Mouse (Mus musculus): ENCODE data around the gene D430019H16Rik. TPM values are rescaled to one million over a fixed set of nuclear protein-coding genes. Genes with fewer than 3 reads are reported as not detected.

Gene D430019H16Rik
- total RNA-seq, 1 experiment: 0.40 TPM

GRCm38 (mm10) chr12:105483503-105483902, 29.8 kb downstream of the D430019H16Rik start:
- TF ChIP-seq ZC3H11A (IDR thresholded peaks at IDR 0.05; ENCODE audit: borderline replicate concordance, low read depth, low read length) (peak; percentile 19; the same call in 1 of the 2 replicates), CHD2 (IDR thresholded peaks at IDR 0.05; ENCODE audit: low read depth, low read length) (no peak), MAFK (IDR thresholded peaks at IDR 0.05; ENCODE audit: insufficient read depth, low read depth, low read length) (no peak), HCFC1 (IDR thresholded peaks at IDR 0.05; ENCODE audit: borderline replicate concordance, insufficient read depth, low read length) (no peak), ZNF384 (IDR thresholded peaks at IDR 0.05; ENCODE audit: low read depth, low read length) (no peak)
- Histone ChIP-seq H3K36me3 (ENCODE audit: control insufficient read depth, insufficient read depth, low read length, poor library complexity, severe bottlenecking) (no peaks in the 10 kb centered on the region), H3K4me3 (ENCODE audit: insufficient read depth in 1 of 2, low read depth in 1 of 2, low read length in 2 of 2, poor library complexity in 1 of 2, severe bottlenecking in 1 of 2) (no peak overlapping the region), H3K9ac (ENCODE audit: insufficient read depth, low read depth, low read length, poor library complexity, severe bottlenecking) (no peak overlapping the region), H3K4me1 (ENCODE audit: control insufficient read depth in 2 of 2, insufficient read depth in 2 of 2, low read length in 2 of 2, poor library complexity in 1 of 2) (no peaks in the 10 kb centered on the region), H3K27ac (ENCODE audit: insufficient read depth, low read depth, low read length, poor library complexity, severe bottlenecking) (no peak overlapping the region), H3K9me3 (ENCODE audit: control insufficient read depth, insufficient read depth, low read depth, low read length) (no peaks in the 10 kb centered on the region)
- in situ Hi-C loops (cut with MboI; ENCODE audit: low sequenced_read_pairs in 2 of 2, unreplicated experiment in 2 of 2): no loop called here
- no peak for DNase-seq (ENCODE audit: low read depth, low spot score)

DNA sequence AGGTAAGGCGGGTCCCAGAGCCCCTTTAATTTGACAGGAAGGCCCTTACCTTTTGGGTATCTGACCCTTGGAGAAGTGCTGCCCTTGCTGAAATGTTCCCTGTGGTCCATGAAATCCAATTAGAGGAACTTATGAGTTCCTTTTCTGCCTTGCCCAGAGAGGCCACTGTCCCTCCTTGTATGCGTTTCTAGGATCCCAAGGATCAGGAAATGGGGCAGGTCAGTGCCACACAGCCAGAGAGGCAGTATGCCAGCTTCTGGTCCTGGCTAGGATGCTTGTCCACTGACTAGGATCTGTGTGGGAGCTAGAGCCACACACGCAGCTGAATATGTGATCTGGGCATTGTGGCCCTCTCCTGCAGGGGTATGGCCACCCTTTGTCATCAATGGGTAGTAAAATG, 36.6 kb downstream of the D430019H16Rik start:
- Histone ChIP-seq H3K9ac (ENCODE audit: insufficient read depth, low read depth, low read length, poor library complexity, severe bottlenecking) (no peak overlapping the region), H3K4me1 (ENCODE audit: control insufficient read depth in 2 of 2, insufficient read depth in 2 of 2, low read length in 2 of 2, poor library complexity in 1 of 2) (no peaks in the 10 kb centered on the region), H3K9me3 (ENCODE audit: control insufficient read depth, insufficient read depth, low read depth, low read length) (no peaks in the 10 kb centered on the region), H3K4me3 (ENCODE audit: insufficient read depth in 1 of 2, low read depth in 1 of 2, low read length in 2 of 2, poor library complexity in 1 of 2, severe bottlenecking in 1 of 2) (no peak overlapping the region), H3K36me3 (ENCODE audit: control insufficient read depth, insufficient read depth, low read length, poor library complexity, severe bottlenecking) (no peaks in the 10 kb centered on the region), H3K27ac (ENCODE audit: insufficient read depth, low read depth, low read length, poor library complexity, severe bottlenecking) (no peak overlapping the region)
- in situ Hi-C loops (cut with MboI; ENCODE audit: low sequenced_read_pairs in 2 of 2, unreplicated experiment in 2 of 2): loop anchor here in 1 of 2 experiments (10.0 kb wide), 1 partner anchor 125 kb away; no protein-coding TSS in a partner anchor
- TF ChIP-seq MAFK (IDR thresholded peaks at IDR 0.05; ENCODE audit: insufficient read depth, low read depth, low read length) (no peak), ZNF384 (IDR thresholded peaks at IDR 0.05; ENCODE audit: low read depth, low read length) (no peak), CHD2 (IDR thresholded peaks at IDR 0.05; ENCODE audit: low read depth, low read length) (no peak), HCFC1 (IDR thresholded peaks at IDR 0.05; ENCODE audit: borderline replicate concordance, insufficient read depth, low read length) (no peak), ZC3H11A (IDR thresholded peaks at IDR 0.05; ENCODE audit: borderline replicate concordance, low read depth, low read length) (no peak)
- DNase-seq (ENCODE audit: low read depth, low spot score): no peak

DNA sequence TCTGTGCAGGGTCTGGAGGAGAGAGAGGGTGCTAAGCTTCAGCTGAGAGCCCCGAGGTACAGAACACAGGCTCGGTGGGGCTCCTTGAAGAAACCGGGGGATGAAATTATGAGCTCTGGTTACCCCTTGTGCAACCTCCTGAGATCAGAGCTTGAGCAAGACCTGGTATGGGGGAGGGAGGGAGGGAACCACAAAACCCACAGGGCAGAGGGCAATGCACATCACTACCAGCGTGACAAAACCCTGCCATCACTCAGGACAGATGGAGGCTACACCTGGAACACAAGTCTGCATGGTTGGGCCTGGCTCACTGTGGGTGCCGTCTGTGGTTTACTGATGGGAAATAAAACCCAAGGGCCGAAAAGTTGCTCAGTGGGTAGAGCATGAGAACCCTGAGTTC, 37.1 kb downstream of the D430019H16Rik start:
- no peak overlapping the region for H3K4me3 ChIP-seq (ENCODE audit: insufficient read depth in 1 of 2, low read depth in 1 of 2, low read length in 2 of 2, poor library complexity in 1 of 2, severe bottlenecking in 1 of 2)
- in situ Hi-C loops (cut with MboI; ENCODE audit: low sequenced_read_pairs in 2 of 2, unreplicated experiment in 2 of 2): loop anchor here in 1 of 2 experiments (10.0 kb wide), 1 partner anchor 124 kb away; no protein-coding TSS in a partner anchor
- no peaks in the 10 kb centered on the region for H3K4me1 ChIP-seq (ENCODE audit: control insufficient read depth in 2 of 2, insufficient read depth in 2 of 2, low read length in 2 of 2, poor library complexity in 1 of 2)
- no peak overlapping the region for H3K27ac ChIP-seq (ENCODE audit: insufficient read depth, low read depth, low read length, poor library complexity, severe bottlenecking)
- TF ChIP-seq ZC3H11A (IDR thresholded peaks at IDR 0.05; ENCODE audit: borderline replicate concordance, low read depth, low read length): no peak
- TF ChIP-seq CHD2 (IDR thresholded peaks at IDR 0.05; ENCODE audit: low read depth, low read length): no peak
- no peak for TF ChIP-seq MAFK (IDR thresholded peaks at IDR 0.05; ENCODE audit: insufficient read depth, low read depth, low read length)
- no peak for TF ChIP-seq ZNF384 (IDR thresholded peaks at IDR 0.05; ENCODE audit: low read depth, low read length)
- TF ChIP-seq HCFC1 (IDR thresholded peaks at IDR 0.05; ENCODE audit: borderline replicate concordance, insufficient read depth, low read length): no peak
- H3K9me3 ChIP-seq (ENCODE audit: control insufficient read depth, insufficient read depth, low read depth, low read length): no peaks in the 10 kb centered on the region
- no peaks in the 10 kb centered on the region for H3K36me3 ChIP-seq (ENCODE audit: control insufficient read depth, insufficient read depth, low read length, poor library complexity, severe bottlenecking)
- no peak for DNase-seq (ENCODE audit: low read depth, low spot score)
- H3K9ac ChIP-seq (ENCODE audit: insufficient read depth, low read depth, low read length, poor library complexity, severe bottlenecking): no peak overlapping the region

- no peaks in the 10 kb centered on the region for H3K4me1 ChIP-seq (ENCODE audit: control insufficient read depth in 2 of 2, insufficient read depth in 2 of 2, low read length in 2 of 2, poor library complexity in 1 of 2)
- no peaks in the 10 kb centered on the region for H3K36me3 ChIP-seq (ENCODE audit: control insufficient read depth, insufficient read depth, low read length, poor library complexity, severe bottlenecking)
- H3K9me3 ChIP-seq (ENCODE audit: control insufficient read depth, insufficient read depth, low read depth, low read length): no peaks in the 10 kb centered on the region
- H3K4me3 ChIP-seq (ENCODE audit: insufficient read depth in 1 of 2, low read depth in 1 of 2, low read length in 2 of 2, poor library complexity in 1 of 2, severe bottlenecking in 1 of 2): no peak overlapping the region
- in situ Hi-C loops (cut with MboI; ENCODE audit: low sequenced_read_pairs in 2 of 2, unreplicated experiment in 2 of 2): loop anchor here in 1 of 2 experiments (10.0 kb wide), 1 partner anchor 120 kb away; no protein-coding TSS in a partner anchor
- no peak overlapping the region for H3K27ac ChIP-seq (ENCODE audit: insufficient read depth, low read depth, low read length, poor library complexity, severe bottlenecking)
- no peak overlapping the region for H3K9ac ChIP-seq (ENCODE audit: insufficient read depth, low read depth, low read length, poor library complexity, severe bottlenecking)
- no peak for DNase-seq (ENCODE audit: low read depth, low spot score)
- TF ChIP-seq ZC3H11A (IDR thresholded peaks at IDR 0.05; ENCODE audit: borderline replicate concordance, low read depth, low read length): no peak
- TF ChIP-seq HCFC1 (IDR thresholded peaks at IDR 0.05; ENCODE audit: borderline replicate concordance, insufficient read depth, low read length): no peak
- no peak for TF ChIP-seq MAFK (IDR thresholded peaks at IDR 0.05; ENCODE audit: insufficient read depth, low read depth, low read length)
- no peak for TF ChIP-seq CHD2 (IDR thresholded peaks at IDR 0.05; ENCODE audit: low read depth, low read length)
- no peak for TF ChIP-seq ZNF384 (IDR thresholded peaks at IDR 0.05; ENCODE audit: low read depth, low read length)
Observed at GRCm38 (mm10) chr12:105494796-105495195, 41.1 kb downstream of the D430019H16Rik start.
